Mouse (Mus musculus) adrenal gland, postnatal 10 days (tissue): ENCODE data around the gene Clasrp. TPM values are rescaled to one million over a fixed set of nuclear protein-coding genes. Genes with fewer than 3 reads are reported as not detected.
"Not testable (repeated sequence)": the region's sequence is repeated elsewhere in the genome, so short reads cannot be mapped to it uniquely, and the experiment has no call there.

Experiments used
- DNase-seq: peaks from one replicate; pipeline ENCODE4 v3.0.0; 2021; ENCODE audit warnings: mixed read lengths
- total RNA-seq, 2 experiments: library from RNA; stranded (reverse); gene quantifications; 2 replicates each; pipeline ENCODE4 v1.2.3; 2021

Gene Clasrp
- total RNA-seq, 2 experiments from 2014 or later = 29.6 to 58.3 TPM

GRCm38 (mm10) chr7:19609641-19610332 lies 5.5 kb upstream of the Clasrp start:
- no peak for DNase-seq

GRCm38 (mm10) chr7:19607291-19607690 lies 3.0 kb upstream of the Clasrp start:
- no peak for DNase-seq

- DNase-seq = not testable (repeated sequence)
Measured at GRCm38 (mm10) chr7:19604606-19605214, 424 bp upstream of the Clasrp start.

GRCm38 (mm10) chr7:19603055-19603454 lies 1.2 kb downstream of the Clasrp start:
- no peak for DNase-seq

- no peak for DNase-seq
Measured at GRCm38 (mm10) chr7:19600562-19600961, 3.7 kb downstream of the Clasrp start.

- no peak for DNase-seq
Measured at GRCm38 (mm10) chr7:19593061-19593730, 11.1 kb downstream of the Clasrp start.

GRCm38 (mm10) chr7:19589917-19590316 lies 14.4 kb downstream of the Clasrp start:
- peak; percentile 84 for DNase-seq

- DNase-seq = peak; percentile 69
Measured at GRCm38 (mm10) chr7:19589207-19589606, 15.1 kb downstream of the Clasrp start.

- DNase-seq = no peak
Measured at GRCm38 (mm10) chr7:19586269-19586668, 18.0 kb downstream of the Clasrp start.

- DNase-seq = no peak
Measured at GRCm38 (mm10) chr7:19580634-19581033, 23.7 kb downstream of the Clasrp start.

- DNase-seq = no peak
Measured at GRCm38 (mm10) chr7:19579751-19580150, 24.5 kb downstream of the Clasrp start.

GRCm38 (mm10) chr7:19578436-19578835 lies 25.9 kb downstream of the Clasrp start:
- DNase-seq = no peak

- DNase-seq = no peak
Measured at GRCm38 (mm10) chr7:19577877-19578414, 26.3 kb downstream of the Clasrp start.

GRCm38 (mm10) chr7:19577141-19577852 lies 27.0 kb downstream of the Clasrp start, which contains the start of the genes Zfp296 and Gemin7:
Gene Zfp296 (plus strand): TSS chr7:19577287.
Gene Gemin7 (minus strand): TSS chr7:19577595.
- peak; percentile 35 for DNase-seq

- no peak for DNase-seq
Measured at GRCm38 (mm10) chr7:19575559-19575958, 28.7 kb downstream of the Clasrp start.

- no peak for DNase-seq
Measured at GRCm38 (mm10) chr7:19573776-19574140, 30.5 kb downstream of the Clasrp start.

- peak; percentile 89 for DNase-seq
Measured at GRCm38 (mm10) chr7:19572926-19573775, 31.1 kb downstream of the Clasrp start.

- no peak for DNase-seq
Measured at GRCm38 (mm10) chr7:19569647-19570046, 34.6 kb downstream of the Clasrp start.

- no peak for DNase-seq
Measured at GRCm38 (mm10) chr7:19567426-19567825, 36.9 kb downstream of the Clasrp start.

GRCm38 (mm10) chr7:19565803-19566202 lies 38.5 kb downstream of the Clasrp start:
- no peak for DNase-seq

GRCm38 (mm10) chr7:19564455-19564854 lies 39.8 kb downstream of the Clasrp start:
- peak; percentile 15 for DNase-seq
